Mouse (Mus musculus) liver, embryonic 15.5 days (tissue): Measurements from ENCODE around the gene Hemgn. TPM values are rescaled to one million over a fixed set of nuclear protein-coding genes. Genes with fewer than 3 reads are reported as not detected.

ENCODE experiments used
- polyA plus RNA-seq: library from polyadenylated mRNA; unstranded; fragments of >200 nt; fragmentation: Nextera tagmentation; extraction: Ambion mirVana; gene quantifications from 2 replicates; pipeline ENCODE4 v1.2.1, GENCODE M21; 2015

Gene Hemgn
- polyA plus RNA-seq, 1 experiment from 2014 or later = 388 TPM

Other genes with a start within 250 kb of the Hemgn start
- 7.6 and 8.0 TPM in 2 replicates for gene Xpa, start 217.2 kb downstream of the Hemgn start, polyA plus RNA-seq
- not detected in 2 replicates for gene Foxe1, start 69.9 kb downstream of the Hemgn start, polyA plus RNA-seq
- gene Trmo, start 24.1 kb downstream of the Hemgn start, polyA plus RNA-seq = 8.2 and 10.5 TPM in 2 replicates
- gene Anp32b, start 37.4 kb upstream of the Hemgn start, polyA plus RNA-seq = 387 TPM in 2 replicates
- 45.1 and 51.9 TPM in 2 replicates for gene Nans, start 75.7 kb upstream of the Hemgn start, polyA plus RNA-seq
- gene Trim14, start 122.6 kb upstream of the Hemgn start, polyA plus RNA-seq = 7.4 and 9.3 TPM in 2 replicates
- 2.9 and 3.2 TPM in 2 replicates for gene Coro2a, start 188.7 kb upstream of the Hemgn start, polyA plus RNA-seq
- 0.78 and 0.93 TPM in 2 replicates for gene Tbc1d2, start 236.7 kb upstream of the Hemgn start, polyA plus RNA-seq